Mouse (Mus musculus): ENCODE measurements around the gene Camp. TPM values are rescaled to one million over a fixed set of nuclear protein-coding genes. Genes with fewer than 3 reads are reported as not detected.
"Not testable (repeated sequence)": the region's sequence is repeated elsewhere in the genome, so short reads cannot be mapped to it uniquely, and the experiment has no call there.

Gene Camp
- polyA plus RNA-seq, 1 experiment from 2014 or later = 0.60 TPM

- no peak overlapping the region for H3K9ac ChIP-seq
- no peak for ATAC-seq (ENCODE audit: low FRiP score, low read depth)
- H3K36me3 ChIP-seq = peaks cover 15% of the 10 kb centered on the region
- H3K4me3 ChIP-seq = no peak overlapping the region
- WGBS = 70% methylated on average over 5 of the region's 5 CpGs
- H3K9me3 ChIP-seq = no peaks in the 10 kb centered on the region
- H3K27ac ChIP-seq = no peak overlapping the region
- no peaks in the 10 kb centered on the region for H3K27me3 ChIP-seq
- no peaks in the 10 kb centered on the region for H3K4me1 ChIP-seq
- H3K4me2 ChIP-seq (replicated peaks) = no peak overlapping the region
Measured at GRCm38 (mm10) chr9:109826181-109826580, 23.2 kb downstream of the Camp start.

- Histone ChIP-seq H3K4me2 (replicated peaks) (no peak overlapping the region), H3K27ac (no peak overlapping the region), H3K9ac (no peak overlapping the region), H3K27me3 (no peaks in the 10 kb centered on the region), H3K9me3 (no peaks in the 10 kb centered on the region), H3K4me1 (no peaks in the 10 kb centered on the region), H3K4me3 (no peak overlapping the region), H3K36me3 (peaks cover 12% of the 10 kb centered on the region)
- no peak for ATAC-seq (ENCODE audit: low FRiP score, low read depth)
- WGBS = 66% methylated on average over 4 of the region's 4 CpGs
Measured at GRCm38 (mm10) chr9:109825739-109826138, 23.7 kb downstream of the Camp start.

- no peak overlapping the region for H3K4me3 ChIP-seq
- H3K9me3 ChIP-seq = no peaks in the 10 kb centered on the region
- no peak for ATAC-seq (ENCODE audit: low FRiP score, low read depth)
- no peak overlapping the region for H3K9ac ChIP-seq
- no peak overlapping the region for H3K4me2 ChIP-seq (replicated peaks)
- H3K27me3 ChIP-seq = no peaks in the 10 kb centered on the region
- 52% methylated on average over 6 of the region's 6 CpGs for WGBS
- H3K4me1 ChIP-seq = no peaks in the 10 kb centered on the region
- H3K36me3 ChIP-seq = no peaks in the 10 kb centered on the region
- no peak overlapping the region for H3K27ac ChIP-seq
Measured at GRCm38 (mm10) chr9:109816341-109816740, 33.1 kb downstream of the Camp start.

GRCm38 (mm10) chr9:109813424-109813823 lies 36.0 kb downstream of the Camp start:
- Histone ChIP-seq H3K27ac (no peak overlapping the region), H3K27me3 (no peaks in the 10 kb centered on the region), H3K4me1 (no peaks in the 10 kb centered on the region), H3K9me3 (no peaks in the 10 kb centered on the region), H3K4me3 (no peak overlapping the region), H3K36me3 (no peaks in the 10 kb centered on the region), H3K9ac (no peak overlapping the region), H3K4me2 (replicated peaks) (no peak overlapping the region)
- WGBS = 65% methylated on average over 7 of the region's 7 CpGs
- no peak for ATAC-seq (ENCODE audit: low FRiP score, low read depth)

- no peak for ATAC-seq (ENCODE audit: low FRiP score, low read depth)
- no peaks in the 10 kb centered on the region for H3K4me1 ChIP-seq
- H3K4me3 ChIP-seq = no peak within 1 kb of the TSS
- H3K4me2 ChIP-seq (replicated peaks) = no peak within 1 kb of the TSS
- 61% methylated on average over 1 of the region's 1 CpGs for WGBS
- H3K27ac ChIP-seq = no peak within 1 kb of the TSS
- H3K36me3 ChIP-seq = no peaks in the 10 kb centered on the region
- no peaks in the 10 kb centered on the region for H3K9me3 ChIP-seq
- H3K27me3 ChIP-seq = no peaks in the 10 kb centered on the region
- H3K9ac ChIP-seq = no peak within 1 kb of the TSS
Measured at GRCm38 (mm10) chr9:109811980-109812379, 37.4 kb downstream of the Camp start, which contains the start of gene Spink8. Spink8 (plus strand) TSS chr9:109812280.

GRCm38 (mm10) chr9:109807898-109808297 lies 41.5 kb downstream of the Camp start:
- no peak overlapping the region for H3K4me3 ChIP-seq
- H3K9ac ChIP-seq = no peak overlapping the region
- H3K4me1 ChIP-seq = no peaks in the 10 kb centered on the region
- no peak for ATAC-seq (ENCODE audit: low FRiP score, low read depth)
- WGBS = 49% methylated on average over 3 of the region's 3 CpGs
- no peak overlapping the region for H3K27ac ChIP-seq
- H3K4me2 ChIP-seq (replicated peaks) = no peak overlapping the region
- H3K27me3 ChIP-seq = no peaks in the 10 kb centered on the region
- H3K36me3 ChIP-seq = no peaks in the 10 kb centered on the region
- H3K9me3 ChIP-seq = no peaks in the 10 kb centered on the region

- Histone ChIP-seq H3K9me3 (no peaks in the 10 kb centered on the region), H3K36me3 (no peaks in the 10 kb centered on the region), H3K27me3 (no peaks in the 10 kb centered on the region), H3K9ac (no peak overlapping the region), H3K27ac (no peak overlapping the region), H3K4me3 (no peak overlapping the region), H3K4me2 (replicated peaks) (no peak overlapping the region), H3K4me1 (no peaks in the 10 kb centered on the region)
- 82% methylated on average over 2 of the region's 2 CpGs for WGBS
- no peak for ATAC-seq (ENCODE audit: low FRiP score, low read depth)
Measured at GRCm38 (mm10) chr9:109806695-109807293, 42.6 kb downstream of the Camp start.

GRCm38 (mm10) chr9:109806260-109806659 lies 43.2 kb downstream of the Camp start:
- 54% methylated on average over 1 of the region's 1 CpGs for WGBS
- H3K9me3 ChIP-seq = no peaks in the 10 kb centered on the region
- H3K4me2 ChIP-seq (replicated peaks) = no peak overlapping the region
- no peaks in the 10 kb centered on the region for H3K4me1 ChIP-seq
- no peak overlapping the region for H3K27ac ChIP-seq
- H3K9ac ChIP-seq = no peak overlapping the region
- ATAC-seq (ENCODE audit: low FRiP score, low read depth) = no peak
- H3K4me3 ChIP-seq = no peak overlapping the region
- H3K27me3 ChIP-seq = no peaks in the 10 kb centered on the region
- H3K36me3 ChIP-seq = no peaks in the 10 kb centered on the region

- not testable (repeated sequence) for H3K4me1 ChIP-seq; H3K4me3 ChIP-seq; H3K4me2 ChIP-seq (replicated peaks); ATAC-seq (ENCODE audit: low FRiP score, low read depth); H3K27ac ChIP-seq; H3K9ac ChIP-seq; H3K9me3 ChIP-seq; H3K27me3 ChIP-seq; H3K36me3 ChIP-seq
- WGBS = 60% methylated on average over 2 of the region's 2 CpGs
Measured at GRCm38 (mm10) chr9:109805596-109805995, 43.8 kb downstream of the Camp start.

- H3K9ac ChIP-seq = no peak overlapping the region
- no peak for ATAC-seq (ENCODE audit: low FRiP score, low read depth)
- H3K4me3 ChIP-seq = no peak overlapping the region
- no peaks in the 10 kb centered on the region for H3K9me3 ChIP-seq
- H3K4me1 ChIP-seq = no peaks in the 10 kb centered on the region
- H3K4me2 ChIP-seq (replicated peaks) = no peak overlapping the region
- no peaks in the 10 kb centered on the region for H3K36me3 ChIP-seq
- H3K27ac ChIP-seq = no peak overlapping the region
- H3K27me3 ChIP-seq = no peaks in the 10 kb centered on the region
- WGBS = 82% methylated on average over 1 of the region's 1 CpGs
Measured at GRCm38 (mm10) chr9:109798051-109798450, 51.4 kb downstream of the Camp start.

Small RNA genes within 50 kb of the gene (microRNA-seq; reads per million reads assigned to microRNA genes)
- 0.52 reads per million for gene Mir7089

Other genes with a start within 250 kb of the Camp start
- not detected in 2 replicates for gene Fbxw24, start 223.6 kb downstream of the Camp start, polyA plus RNA-seq (2015; fragmentation: Nextera tagmentation; extraction: Ambion mirVana)
- not detected in 2 replicates for gene Fbxw25, start 185.0 kb downstream of the Camp start, polyA plus RNA-seq (2015; fragmentation: Nextera tagmentation; extraction: Ambion mirVana)
- not detected in 2 replicates for gene Fbxw18, start 146.9 kb downstream of the Camp start, polyA plus RNA-seq (2015; fragmentation: Nextera tagmentation; extraction: Ambion mirVana)
- gene Fbxw26, start 103.5 kb downstream of the Camp start, polyA plus RNA-seq (2015; fragmentation: Nextera tagmentation; extraction: Ambion mirVana) = not detected in 2 replicates
- gene Fbxw27, start 58.9 kb downstream of the Camp start, polyA plus RNA-seq (2015; fragmentation: Nextera tagmentation; extraction: Ambion mirVana) = not detected in 2 replicates
- 0.24 and 0.46 TPM in 2 replicates for gene Spink8, start 37.3 kb downstream of the Camp start, polyA plus RNA-seq (2015; fragmentation: Nextera tagmentation; extraction: Ambion mirVana)
- gene Nme6, start 16.9 kb downstream of the Camp start, polyA plus RNA-seq (2015; fragmentation: Nextera tagmentation; extraction: Ambion mirVana) = 72.3 and 73.8 TPM in 2 replicates
- 35.3 and 36.3 TPM in 2 replicates for gene Cdc25a, start 26.0 kb upstream of the Camp start, polyA plus RNA-seq (2015; fragmentation: Nextera tagmentation; extraction: Ambion mirVana)
- 58.2 and 65.5 TPM in 2 replicates for gene Map4, start 81.8 kb upstream of the Camp start, polyA plus RNA-seq (2015; fragmentation: Nextera tagmentation; extraction: Ambion mirVana)